Mouse (Mus musculus): ENCODE measurements around the gene Alpl. TPM values are rescaled to one million over a fixed set of nuclear protein-coding genes. Genes with fewer than 3 reads are reported as not detected.

Gene Alpl
- total and polyA plus RNA-seq, 2 experiments from 2014 or later = 10.1 to 11.2 TPM

GRCm38 (mm10) chr4:137807301-137807851, 11.2 kb upstream of the Alpl start:
- Histone ChIP-seq H3K27me3 (ENCODE audit: insufficient read depth, low read length) (no peaks in the 10 kb centered on the region), H3K9ac (no peak overlapping the region), H3K4me2 (ENCODE audit: low read depth) (no peak overlapping the region), H3K9me3 (ENCODE audit: low read length) (no peaks in the 10 kb centered on the region), H3K4me3 (ENCODE audit: low read depth, low read length) (no peak overlapping the region), H3K27ac (ENCODE audit: low read depth, low read length) (no peak overlapping the region), H3K36me3 (ENCODE audit: insufficient read depth) (no peaks in the 10 kb centered on the region), H3K4me1 (ENCODE audit: insufficient read depth) (no peaks in the 10 kb centered on the region)
- 89% methylated on average over 7 of the region's 7 CpGs for WGBS
- ATAC-seq (no peak), DNase-seq (no peak)
- no peak for TF ChIP-seq CTCF (IDR thresholded peaks at IDR 0.05; ENCODE audit: low read depth)

GRCm38 (mm10) chr4:137801196-137801595, 5.0 kb upstream of the Alpl start:
- H3K27ac ChIP-seq (ENCODE audit: low read depth, low read length) = no peak overlapping the region
- DNase-seq (no peak), ATAC-seq (no peak)
- H3K4me2 ChIP-seq (ENCODE audit: low read depth) = no peak overlapping the region
- no peaks in the 10 kb centered on the region for H3K9me3 ChIP-seq (ENCODE audit: low read length)
- H3K9ac ChIP-seq = no peak overlapping the region
- no peak for TF ChIP-seq CTCF (IDR thresholded peaks at IDR 0.05; ENCODE audit: low read depth)
- H3K27me3 ChIP-seq (ENCODE audit: insufficient read depth, low read length) = peaks cover 8% of the 10 kb centered on the region; the same call in 1 of the 2 replicates
- H3K4me3 ChIP-seq (ENCODE audit: low read depth, low read length) = no peak overlapping the region
- H3K4me1 ChIP-seq (ENCODE audit: insufficient read depth) = no peaks in the 10 kb centered on the region
- no peaks in the 10 kb centered on the region for H3K36me3 ChIP-seq (ENCODE audit: insufficient read depth)
- 22% methylated on average over 12 of the region's 12 CpGs for WGBS

GRCm38 (mm10) chr4:137800324-137800723, 4.1 kb upstream of the Alpl start:
- H3K4me3 ChIP-seq (ENCODE audit: low read depth, low read length) = no peak overlapping the region

GRCm38 (mm10) chr4:137797038-137797437, 854 bp upstream of the Alpl start:
- Histone ChIP-seq H3K4me3 (ENCODE audit: low read depth, low read length) (no peak overlapping the region), H3K9me3 (ENCODE audit: low read length) (no peaks in the 10 kb centered on the region), H3K4me2 (ENCODE audit: low read depth) (no peak overlapping the region), H3K9ac (no peak overlapping the region), H3K4me1 (ENCODE audit: insufficient read depth) (peaks cover 6% of the 10 kb centered on the region; the same call in 1 of the 2 replicates), H3K27me3 (ENCODE audit: insufficient read depth, low read length) (peaks cover 13% of the 10 kb centered on the region), H3K36me3 (ENCODE audit: insufficient read depth) (no peaks in the 10 kb centered on the region), H3K27ac (ENCODE audit: low read depth, low read length) (no peak overlapping the region)
- DNase-seq = no peak
- no peak for TF ChIP-seq CTCF (IDR thresholded peaks at IDR 0.05; ENCODE audit: low read depth)
- ATAC-seq = no peak
- 68% methylated on average over 4 of the region's 4 CpGs for WGBS

More at GRCm38 (mm10) chr4:137800324-137800723, 4.1 kb upstream of the Alpl start:
- H3K27ac ChIP-seq (ENCODE audit: low read depth, low read length) = no peak overlapping the region
- DNase-seq (no peak), ATAC-seq (no peak)
- TF ChIP-seq CTCF (IDR thresholded peaks at IDR 0.05; ENCODE audit: low read depth) = no peak
- no peak overlapping the region for H3K4me2 ChIP-seq (ENCODE audit: low read depth)
- peaks cover 13% of the 10 kb centered on the region for H3K27me3 ChIP-seq (ENCODE audit: insufficient read depth, low read length)
- no peaks in the 10 kb centered on the region for H3K36me3 ChIP-seq (ENCODE audit: insufficient read depth)
- H3K9me3 ChIP-seq (ENCODE audit: low read length) = no peaks in the 10 kb centered on the region
- peaks cover 6% of the 10 kb centered on the region; the same call in 1 of the 2 replicates for H3K4me1 ChIP-seq (ENCODE audit: insufficient read depth)
- WGBS = 37% methylated on average over 11 of the region's 11 CpGs
- no peak overlapping the region for H3K9ac ChIP-seq

- Histone ChIP-seq H3K27ac (ENCODE audit: low read depth, low read length) (no peak overlapping the region), H3K36me3 (ENCODE audit: insufficient read depth) (no peaks in the 10 kb centered on the region), H3K9me3 (ENCODE audit: low read length) (no peaks in the 10 kb centered on the region)
These were observed 1.8 kb downstream of the Alpl start for GRCm38 (mm10) chr4:137794178-137794900.

GRCm38 (mm10) chr4:137793611-137794010, 2.6 kb downstream of the Alpl start:
- Histone ChIP-seq H3K4me3 (ENCODE audit: low read depth, low read length) (no peak overlapping the region), H3K36me3 (ENCODE audit: insufficient read depth) (no peaks in the 10 kb centered on the region), H3K4me2 (ENCODE audit: low read depth) (no peak overlapping the region), H3K4me1 (ENCODE audit: insufficient read depth) (peaks cover 6% of the 10 kb centered on the region; the same call in 1 of the 2 replicates), H3K9ac (no peak overlapping the region), H3K27ac (ENCODE audit: low read depth, low read length) (no peak overlapping the region), H3K9me3 (ENCODE audit: low read length) (no peaks in the 10 kb centered on the region), H3K27me3 (ENCODE audit: insufficient read depth, low read length) (peaks cover 13% of the 10 kb centered on the region)
- ATAC-seq = no peak
- 81% methylated on average over 7 of the region's 7 CpGs for WGBS
- no peak for TF ChIP-seq CTCF (IDR thresholded peaks at IDR 0.05; ENCODE audit: low read depth)
- no peak for DNase-seq

More at GRCm38 (mm10) chr4:137794178-137794900, 1.8 kb downstream of the Alpl start:
- no peak for ATAC-seq
- H3K9ac ChIP-seq = no peak overlapping the region
- no peak overlapping the region for H3K4me2 ChIP-seq (ENCODE audit: low read depth)
- no peak for DNase-seq
- H3K4me1 ChIP-seq (ENCODE audit: insufficient read depth) = peaks cover 6% of the 10 kb centered on the region; the same call in 1 of the 2 replicates
- H3K4me3 ChIP-seq (ENCODE audit: low read depth, low read length) = no peak overlapping the region
- H3K27me3 ChIP-seq (ENCODE audit: insufficient read depth, low read length) = peaks cover 13% of the 10 kb centered on the region
- no peak for TF ChIP-seq CTCF (IDR thresholded peaks at IDR 0.05; ENCODE audit: low read depth)
- 76% methylated on average over 13 of the region's 13 CpGs for WGBS

GRCm38 (mm10) chr4:137791440-137791839, 4.7 kb downstream of the Alpl start:
- Histone ChIP-seq H3K4me3 (ENCODE audit: low read depth, low read length) (no peak overlapping the region), H3K9me3 (ENCODE audit: low read length) (no peaks in the 10 kb centered on the region), H3K9ac (no peak overlapping the region), H3K27ac (ENCODE audit: low read depth, low read length) (no peak overlapping the region), H3K27me3 (ENCODE audit: insufficient read depth, low read length) (peaks cover 6% of the 10 kb centered on the region), H3K4me1 (ENCODE audit: insufficient read depth) (peaks cover 6% of the 10 kb centered on the region; the same call in 1 of the 2 replicates), H3K36me3 (ENCODE audit: insufficient read depth) (no peaks in the 10 kb centered on the region), H3K4me2 (ENCODE audit: low read depth) (no peak overlapping the region)
- no peak for TF ChIP-seq CTCF (IDR thresholded peaks at IDR 0.05; ENCODE audit: low read depth)
- ATAC-seq (peak; percentile 44; the same call in 1 of the 2 replicates), DNase-seq (no peak)
- 15% methylated on average over 7 of the region's 7 CpGs for WGBS
